Mouse (Mus musculus) lung, postnatal 0 days (tissue): ENCODE measurements around the gene Mllt3. TPM values are rescaled to one million over a fixed set of nuclear protein-coding genes. Genes with fewer than 3 reads are reported as not detected.
"Not testable (repeated sequence)": the region's sequence is repeated elsewhere in the genome, so short reads cannot be mapped to it uniquely, and the experiment has no call there.

ENCODE experiments used
- ATAC-seq: fragments of 200-750 bp; cut with Nextera tagmentation; 2 replicates; pipeline ENCODE4 v1.8.0; 2017; ENCODE audit warnings: moderate library complexity
- DNase-seq: peaks from one replicate; pipeline ENCODE4 v3.0.0-alpha.2; 2016; ENCODE audit warnings: low spot score
- H3K27ac ChIP-seq: fragments of 300-500 bp; sonication (generic); 2 replicates; pipeline ENCODE4 v1.5.1; 2014; ENCODE audit warnings: antibody characterized with exemption, mild to moderate bottlenecking, low read length, mixed read lengths
- H3K27me3 ChIP-seq: fragments of 300-500 bp; sonication (generic); replicated peaks from 2 replicates; pipeline ENCODE4 v1.6.1; 2014; ENCODE audit warnings: low read length, mixed read lengths; ENCODE audit not compliant: insufficient read depth
- H3K36me3 ChIP-seq: fragments of 300-500 bp; sonication (generic); 2 replicates; pipeline ENCODE4 v1.6.1; 2014; ENCODE audit warnings: low read length, mixed read lengths; ENCODE audit not compliant: insufficient read depth
- H3K4me1 ChIP-seq: fragments of 300-500 bp; sonication (generic); 2 replicates; pipeline ENCODE4 v1.6.1; 2014; ENCODE audit warnings: antibody characterized with exemption, low read depth, low read length, mixed read lengths; ENCODE audit not compliant: insufficient read depth
- H3K4me2 ChIP-seq: fragments of 300-500 bp; sonication (generic); replicated peaks from 2 replicates; pipeline ENCODE4 v1.6.1; 2014; ENCODE audit warnings: low read depth, mild to moderate bottlenecking, low read length, moderate library complexity, mixed read lengths
- H3K4me3 ChIP-seq: fragments of 300-500 bp; sonication (generic); 2 replicates; pipeline ENCODE4 v1.5.1; 2014; ENCODE audit warnings: low read depth, low read length
- H3K9ac ChIP-seq: fragments of 300-500 bp; sonication (generic); replicated peaks from 2 replicates; pipeline ENCODE4 v1.6.1; 2014; ENCODE audit warnings: low read depth, mild to moderate bottlenecking
- H3K9me3 ChIP-seq: fragments of 300-500 bp; sonication (generic); 2 replicates; pipeline ENCODE4 v1.6.1; 2016; ENCODE audit warnings: low read length, mixed read lengths
- CTCF ChIP-seq: IDR thresholded peaks from 2 replicates; pipeline ENCODE4 v1.5.1; 2016; ENCODE audit warnings: antibody characterized with exemption, mild to moderate bottlenecking
- EP300 ChIP-seq: IDR thresholded peaks from 2 replicates; pipeline ENCODE4 v1.6.1; 2016; ENCODE audit warnings: antibody characterized with exemption, mild to moderate bottlenecking, control low read depth
- WGBS: fragments of 180-500 bp; shearing (Covaris S2); extraction: QIAGEN DNeasy Blood & Tissue Kit; methylation state at CpG from one replicate; pipeline ENCODE4 v1.1.7; 2014; 5-methylcytosine and 5-hydroxymethylcytosine counted together
- polyA plus RNA-seq: library from polyadenylated mRNA; unstranded; fragments of >200 nt; fragmentation: Nextera tagmentation; extraction: Ambion mirVana; gene quantifications from 2 replicates; pipeline ENCODE4 v1.2.1, GENCODE M21; 2015

Mllt3 gene
- polyA plus RNA-seq, 1 experiment from 2014 or later, result 32.7 TPM

DNA sequence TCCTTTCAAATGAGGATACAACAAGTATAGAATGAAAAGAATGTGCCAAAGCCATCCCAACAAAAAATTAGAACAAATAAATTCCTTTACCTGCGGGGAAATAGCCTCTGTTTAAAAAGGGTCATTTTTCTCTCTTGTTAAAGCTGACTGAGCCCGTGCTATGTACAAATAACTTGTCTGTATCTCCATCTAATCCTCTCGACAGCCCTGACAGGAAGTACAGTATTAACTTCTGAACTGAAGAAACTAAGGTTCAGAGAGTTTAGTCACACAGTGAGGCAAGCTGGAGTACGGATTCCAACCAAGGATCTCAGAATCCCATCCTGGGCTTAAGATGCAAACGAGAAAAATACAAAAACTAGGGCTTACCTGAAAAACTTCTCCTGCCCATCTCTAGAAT is 50.6 kb downstream of the Mllt3 start:
- no peak overlapping the region for H3K4me3 ChIP-seq
- no peaks in the 10 kb centered on the region for H3K9me3 ChIP-seq
- DNase-seq (no peak), ATAC-seq (no peak)
- H3K9ac ChIP-seq, result no peak overlapping the region
- 45% methylated on average over 5 of the region's 5 CpGs for WGBS
- no peaks in the 10 kb centered on the region for H3K36me3 ChIP-seq
- H3K27me3 ChIP-seq, result no peaks in the 10 kb centered on the region
- TF ChIP-seq CTCF (no peak), EP300 (no peak)
- no peak overlapping the region for H3K4me2 ChIP-seq
- peaks cover 10% of the 10 kb centered on the region; the same call in 1 of the 2 replicates for H3K4me1 ChIP-seq
- peak overlapping the region; percentile 79; the same call in 1 of the 2 replicates for H3K27ac ChIP-seq

DNA sequence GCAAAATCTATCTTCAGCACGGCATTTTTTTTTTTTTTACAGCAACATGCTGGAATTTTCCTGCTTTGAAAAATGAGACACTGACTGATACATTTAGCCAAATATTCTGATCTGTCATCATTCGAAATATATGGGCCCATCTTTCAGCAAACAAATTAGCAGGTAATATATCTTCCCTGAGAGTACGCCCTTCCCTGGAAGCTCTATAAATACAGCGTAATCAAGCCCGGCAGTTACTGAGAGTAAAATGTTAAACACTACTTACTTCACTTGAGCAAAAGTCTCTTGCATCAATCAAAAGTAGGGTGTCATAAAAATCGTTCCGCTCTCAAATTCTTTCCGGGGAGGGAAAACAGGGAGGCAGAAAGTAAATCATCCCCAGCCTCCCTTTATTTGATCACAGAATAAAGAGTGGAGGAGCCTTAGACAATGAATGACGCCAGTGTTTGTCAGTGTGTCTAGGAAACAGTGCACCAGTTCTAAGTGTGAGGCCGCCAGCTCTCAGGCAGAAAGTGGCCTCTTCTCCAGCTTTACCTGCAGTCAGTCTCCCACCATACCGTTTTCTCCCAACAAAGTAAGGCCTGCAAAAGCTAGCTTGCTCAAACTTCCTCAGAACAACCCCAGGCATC is 55.2 kb downstream of the Mllt3 start:
- Histone ChIP-seq H3K4me2 (peak overlapping the region; percentile 12; the same call in 1 of the 2 replicates), H3K9me3 (no peaks in the 10 kb centered on the region), H3K4me3 (no peak overlapping the region), H3K9ac (no peak overlapping the region), H3K4me1 (peaks cover 8% of the 10 kb centered on the region; the same call in 1 of the 2 replicates), H3K27me3 (no peaks in the 10 kb centered on the region), H3K27ac (no peak overlapping the region), H3K36me3 (no peaks in the 10 kb centered on the region)
- TF ChIP-seq CTCF (no peak), EP300 (no peak)
- WGBS, result 35% methylated on average over 11 of the region's 11 CpGs
- DNase-seq (no peak), ATAC-seq (no peak)

DNA sequence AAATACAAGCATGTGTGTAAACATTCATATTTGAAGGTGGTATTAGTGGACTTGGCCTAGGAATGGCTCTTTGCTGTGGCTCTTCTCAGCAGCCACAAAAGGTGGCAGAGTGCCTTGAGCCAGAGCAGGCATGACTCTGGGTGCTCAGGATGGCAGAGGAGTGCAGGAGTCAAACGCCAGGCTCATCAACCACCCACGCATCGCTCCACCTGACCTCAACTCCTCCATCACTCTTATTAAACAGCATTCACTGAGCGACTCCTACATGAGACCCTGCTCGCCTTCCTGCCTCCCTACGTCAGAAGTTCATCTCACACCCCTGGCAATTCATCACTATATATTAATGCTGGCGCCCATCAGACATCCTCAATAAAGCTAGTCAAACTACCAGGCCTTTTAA is 67.3 kb downstream of the Mllt3 start:
- Histone ChIP-seq H3K36me3 (no peaks in the 10 kb centered on the region), H3K27me3 (no peaks in the 10 kb centered on the region), H3K27ac (no peak overlapping the region), H3K4me3 (no peak overlapping the region), H3K9me3 (no peaks in the 10 kb centered on the region), H3K9ac (no peak overlapping the region), H3K4me1 (no peaks in the 10 kb centered on the region; the same call in 1 of the 2 replicates), H3K4me2 (no peak overlapping the region)
- TF ChIP-seq CTCF (no peak), EP300 (no peak)
- ATAC-seq, result no peak
- no peak for DNase-seq
- WGBS, result 81% methylated on average over 7 of the region's 7 CpGs

DNA sequence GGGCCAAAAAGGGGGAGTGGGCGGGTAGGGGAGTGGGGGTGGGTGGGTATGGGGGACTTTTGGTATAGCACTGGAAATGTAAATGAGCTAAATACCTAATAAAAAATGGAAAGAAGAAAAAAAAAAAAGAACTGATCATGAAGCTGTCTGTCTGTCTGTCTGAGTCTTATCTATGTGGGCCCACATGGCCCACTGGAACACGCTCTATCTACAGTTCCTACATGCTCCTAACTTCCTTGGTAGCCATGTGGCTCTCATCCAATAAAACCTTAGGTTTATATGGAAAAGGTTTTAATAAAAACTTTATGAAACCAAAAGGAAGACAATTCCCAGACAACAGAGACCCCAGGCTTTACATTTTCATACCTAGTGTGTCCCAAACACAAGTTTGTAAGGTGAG is 68.3 kb downstream of the Mllt3 start:
- not testable (repeated sequence) for DNase-seq, H3K4me3 ChIP-seq, H3K27me3 ChIP-seq, H3K9ac ChIP-seq, ATAC-seq, H3K4me2 ChIP-seq, H3K36me3 ChIP-seq, H3K9me3 ChIP-seq, H3K27ac ChIP-seq, H3K4me1 ChIP-seq
- WGBS, result 100% methylated on average over 1 of the region's 2 CpGs

DNA sequence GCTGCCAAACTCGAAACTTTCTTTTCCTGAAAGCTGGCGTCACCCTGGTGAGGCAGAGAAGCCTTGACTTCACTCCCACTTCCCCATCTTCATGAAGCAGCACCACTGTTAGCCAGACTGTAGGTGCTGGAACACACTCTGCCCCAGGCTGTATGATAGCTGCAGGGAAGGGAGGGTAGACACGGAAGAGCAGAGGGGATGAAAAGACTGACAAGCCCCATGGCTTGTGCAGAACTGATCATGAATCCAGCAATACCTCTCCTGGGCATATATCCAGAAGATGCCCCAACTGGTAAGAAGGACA is 69.4 kb downstream of the Mllt3 start:
- no peak overlapping the region for H3K4me3 ChIP-seq
- no peak for TF ChIP-seq CTCF
- TF ChIP-seq EP300, result no peak
- no peaks in the 10 kb centered on the region for H3K27me3 ChIP-seq
- H3K4me1 ChIP-seq, result no peaks in the 10 kb centered on the region; the same call in 1 of the 2 replicates
- no peaks in the 10 kb centered on the region for H3K36me3 ChIP-seq
- H3K27ac ChIP-seq, result no peak overlapping the region
- no peaks in the 10 kb centered on the region for H3K9me3 ChIP-seq
- DNase-seq (no peak), ATAC-seq (no peak)
- no peak overlapping the region for H3K9ac ChIP-seq
- WGBS, result 82% methylated on average over 3 of the region's 3 CpGs
- no peak overlapping the region for H3K4me2 ChIP-seq

DNA sequence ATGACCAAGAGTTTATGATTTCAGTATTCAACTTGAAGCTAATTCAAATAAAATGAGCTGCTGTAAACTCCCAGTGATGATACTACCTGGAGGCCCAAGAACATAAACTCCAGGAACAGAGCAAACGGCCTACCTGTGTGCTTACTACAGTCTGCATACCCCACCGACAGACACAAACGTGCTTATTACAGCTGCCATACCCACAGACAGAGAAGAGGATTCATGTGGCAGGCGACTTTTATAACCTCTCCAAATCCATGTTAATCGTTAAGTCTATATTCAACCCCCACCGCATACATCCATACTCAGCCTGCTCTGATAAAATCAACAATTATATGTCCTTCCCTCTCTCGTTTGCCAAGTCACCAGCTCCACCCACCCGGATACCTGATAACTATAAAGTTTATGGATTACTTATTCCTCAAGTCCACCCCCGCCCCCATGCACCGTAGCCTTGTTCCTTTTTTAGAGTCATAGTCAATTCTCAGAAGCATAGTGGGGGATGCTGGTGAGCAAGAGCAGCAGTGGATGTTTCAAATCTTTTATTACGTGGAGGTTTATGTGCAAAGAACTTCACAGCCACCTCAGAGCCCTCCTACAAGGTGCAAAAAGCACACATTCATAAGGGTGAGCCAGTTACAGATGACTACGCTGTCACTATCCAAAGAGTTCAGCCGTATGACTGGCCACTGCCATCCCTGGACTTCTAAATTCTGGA is 70.0 kb downstream of the Mllt3 start:
- H3K4me1 ChIP-seq, result no peaks in the 10 kb centered on the region; the same call in 1 of the 2 replicates
- H3K27ac ChIP-seq, result no peak overlapping the region
- TF ChIP-seq CTCF (no peak), EP300 (no peak)
- H3K36me3 ChIP-seq, result no peaks in the 10 kb centered on the region
- no peak overlapping the region for H3K4me2 ChIP-seq
- WGBS, result 70% methylated on average over 13 of the region's 13 CpGs
- H3K9me3 ChIP-seq, result no peaks in the 10 kb centered on the region
- no peak overlapping the region for H3K4me3 ChIP-seq
- H3K27me3 ChIP-seq, result no peaks in the 10 kb centered on the region
- ATAC-seq (no peak), DNase-seq (no peak)
- H3K9ac ChIP-seq, result no peak overlapping the region
